Mouse (Mus musculus) hindbrain, embryonic 10.5 days (tissue): Measurements from ENCODE around the gene Rnf41. TPM values are rescaled to one million over a fixed set of nuclear protein-coding genes. Genes with fewer than 3 reads are reported as not detected.

Experiments used
- DNase-seq: peaks from one replicate; pipeline ENCODE4 v3.0.0-alpha.2; 2017; ENCODE audit warnings: low spot score
- H3K27ac ChIP-seq: fragments of 300-500 bp; sonication (generic); 2 replicates; pipeline ENCODE4 v1.5.1; 2016; ENCODE audit warnings: mild to moderate bottlenecking, moderate library complexity
- H3K27me3 ChIP-seq: fragments of 300-500 bp; sonication (generic); 2 replicates; pipeline ENCODE4 v1.6.1; 2016; ENCODE audit warnings: mild to moderate bottlenecking; ENCODE audit not compliant: poor library complexity, insufficient read depth, severe bottlenecking
- H3K36me3 ChIP-seq: fragments of 300-500 bp; sonication (generic); 2 replicates; pipeline ENCODE4 v1.6.1; 2016; ENCODE audit warnings: mild to moderate bottlenecking, moderate library complexity
- H3K4me1 ChIP-seq: fragments of 300-500 bp; sonication (generic); replicated peaks from 2 replicates; pipeline ENCODE4 v1.6.1; 2016; ENCODE audit warnings: mild to moderate bottlenecking
- H3K4me3 ChIP-seq: fragments of 300-500 bp; sonication (generic); 2 replicates; pipeline ENCODE4 v1.5.1; 2016; ENCODE audit warnings: mild to moderate bottlenecking, moderate library complexity
- H3K9me3 ChIP-seq: fragments of 300-500 bp; sonication (generic); 2 replicates; pipeline ENCODE4 v1.6.1; 2016; ENCODE audit warnings: mild to moderate bottlenecking, moderate library complexity
- WGBS: fragments of 180-500 bp; shearing (Covaris S2); methylation state at CpG from one replicate; pipeline ENCODE4 v1.1.7; 2016; 5-methylcytosine and 5-hydroxymethylcytosine counted together
- polyA plus RNA-seq: library from polyadenylated mRNA; unstranded; fragments of >200 nt; fragmentation: Nextera tagmentation; extraction: Ambion mirVana; gene quantifications from 2 replicates; pipeline ENCODE4 v1.2.1, GENCODE M21; 2016

Rnf41 gene
- polyA plus RNA-seq, result 46.7 and 48.0 TPM in 2 replicates

DNA sequence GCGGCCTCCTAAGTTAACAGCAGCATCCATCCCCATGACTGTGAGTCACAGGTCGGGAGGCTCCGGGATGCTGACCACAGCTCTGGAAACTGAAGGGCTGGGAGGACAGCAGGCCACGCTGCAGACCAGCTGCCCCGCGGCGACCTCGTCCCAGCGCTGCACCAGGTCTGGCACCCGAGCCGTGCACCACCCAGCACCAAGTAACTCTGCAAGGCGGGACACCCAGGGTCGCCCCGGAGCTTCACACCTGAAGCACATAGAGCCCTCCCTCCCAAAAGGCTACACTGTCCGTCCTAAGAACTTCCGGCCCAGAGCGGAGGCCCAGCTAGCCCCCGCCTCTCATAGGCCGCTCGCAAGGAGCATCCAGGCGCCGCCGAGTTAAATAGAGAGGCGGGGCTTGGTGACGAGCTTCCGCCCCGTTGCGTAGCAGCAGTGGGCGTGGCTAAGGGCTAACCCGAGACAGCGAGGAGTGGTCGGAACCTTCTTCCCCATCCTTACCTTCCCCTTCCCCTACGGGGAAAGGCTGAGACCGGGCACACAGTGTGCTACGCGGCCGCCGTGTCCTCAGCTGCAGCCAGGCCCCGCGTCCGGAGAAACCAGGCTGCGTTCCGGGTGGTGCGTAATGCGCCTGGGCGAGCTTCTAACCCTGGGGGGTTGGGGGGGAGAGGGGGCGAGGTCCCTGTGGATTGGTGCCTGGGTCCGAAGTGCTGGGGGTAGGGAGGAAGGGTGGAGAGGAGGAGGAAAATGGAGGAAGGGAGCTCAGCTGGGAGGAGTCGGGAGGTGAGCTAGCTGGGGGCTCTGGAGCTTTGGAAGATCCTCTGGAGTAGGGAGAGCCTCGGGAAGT is at the start of gene Rnf41, which contains the start of gene Nabp2:
Gene Rnf41, plus strand, starts transcription at position 447 of the 844 bp plus-strand sequence.
Gene Nabp2, minus strand, starts transcription at position 282 of the 844 bp plus-strand sequence.
- peaks cover 51% of the 10 kb centered on the region for H3K36me3 ChIP-seq
- under 1% methylated on average over 50 of the region's 50 CpGs for WGBS
- H3K27me3 ChIP-seq, result no peaks in the 10 kb centered on the region
- H3K9me3 ChIP-seq, result no peaks in the 10 kb centered on the region
- H3K27ac ChIP-seq, result peak within 1 kb of the TSS; percentile 96
- peaks cover 57% of the 10 kb centered on the region for H3K4me1 ChIP-seq
- H3K4me3 ChIP-seq, result peak within 1 kb of the TSS; percentile 87
- peak; percentile 99 for DNase-seq

DNA sequence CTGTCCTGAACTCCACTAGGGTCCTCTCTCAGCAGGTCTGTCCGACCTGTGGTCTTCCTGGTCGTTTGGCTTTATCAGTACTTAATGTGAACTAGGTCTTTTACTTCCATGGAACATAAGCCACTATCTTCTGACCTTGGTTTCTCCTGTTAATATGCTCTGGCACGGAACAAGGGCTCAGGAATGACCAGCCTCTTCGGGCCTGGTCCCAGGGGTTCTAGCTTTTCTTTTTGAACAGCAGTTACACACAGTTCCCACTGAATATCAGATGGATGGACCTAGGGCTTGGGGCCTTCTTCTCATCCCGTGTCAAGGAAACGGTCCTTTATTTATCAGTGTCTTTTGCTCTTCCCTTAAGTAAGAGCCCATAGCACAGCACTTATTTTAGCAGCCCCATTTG is 49.6 kb upstream of the Rnf41 start:
- Histone ChIP-seq H3K4me3 (no peak overlapping the region), H3K9me3 (no peaks in the 10 kb centered on the region), H3K27me3 (no peaks in the 10 kb centered on the region), H3K27ac (no peak overlapping the region), H3K4me1 (no peaks in the 10 kb centered on the region), H3K36me3 (peaks cover 89% of the 10 kb centered on the region)
- no peak for DNase-seq
- WGBS, result 91% methylated on average over 6 of the region's 6 CpGs

DNA sequence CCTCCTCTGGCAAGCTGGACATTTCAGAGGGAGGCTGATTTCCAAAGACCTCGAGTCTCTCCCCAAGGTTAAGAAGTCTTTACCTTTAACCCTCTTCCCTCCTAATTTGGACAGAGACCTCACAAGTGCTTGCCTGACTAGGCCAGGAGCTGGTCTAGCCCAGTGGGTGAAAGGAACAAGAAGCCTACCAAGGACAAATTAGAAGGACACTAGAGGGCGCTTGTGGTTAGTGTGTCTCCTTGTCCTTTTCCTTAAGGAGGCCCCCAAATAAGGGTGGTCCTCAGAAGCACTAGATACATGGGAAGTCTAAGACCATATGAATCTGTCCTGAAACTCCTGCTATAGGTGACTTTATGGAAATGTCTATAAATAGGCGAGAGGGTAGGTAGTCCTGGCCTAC is 48.9 kb upstream of the Rnf41 start:
- no peak overlapping the region for H3K27ac ChIP-seq
- 53% methylated on average over 3 of the region's 3 CpGs for WGBS
- no peak overlapping the region for H3K4me3 ChIP-seq
- H3K36me3 ChIP-seq, result peaks cover 81% of the 10 kb centered on the region
- H3K9me3 ChIP-seq, result no peaks in the 10 kb centered on the region
- no peaks in the 10 kb centered on the region for H3K27me3 ChIP-seq
- peak; percentile 23 for DNase-seq
- H3K4me1 ChIP-seq, result peaks cover 2% of the 10 kb centered on the region

DNA sequence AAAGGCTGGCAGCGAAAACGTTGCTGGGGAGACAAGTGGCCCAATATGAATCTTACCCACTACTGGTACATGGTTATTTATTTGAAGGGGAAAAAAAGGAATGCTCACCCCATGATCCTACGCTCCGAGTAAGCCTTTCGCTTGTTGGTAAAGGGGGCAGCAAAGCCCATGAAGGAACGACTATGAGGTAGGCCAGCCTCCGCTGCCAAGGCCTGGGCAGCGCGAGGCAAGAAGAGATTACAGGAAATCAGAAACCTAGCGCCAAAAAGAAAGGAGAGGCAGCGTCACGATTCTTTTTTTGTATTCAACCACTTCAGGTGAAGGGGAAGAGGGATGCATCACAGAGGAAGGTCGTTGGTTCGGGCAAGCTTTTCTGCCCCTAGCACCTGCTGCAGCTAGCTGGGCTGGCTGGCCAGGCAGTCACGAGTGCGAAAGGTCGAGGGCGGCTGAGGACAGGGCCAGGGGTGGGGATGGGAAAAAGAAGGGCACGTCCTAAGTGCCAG is 43.5 kb upstream of the Rnf41 start:
- Histone ChIP-seq H3K9me3 (no peaks in the 10 kb centered on the region), H3K27ac (peak overlapping the region; percentile 89), H3K27me3 (no peaks in the 10 kb centered on the region), H3K4me1 (peaks cover 25% of the 10 kb centered on the region), H3K4me3 (peak overlapping the region; percentile 80), H3K36me3 (peaks cover 28% of the 10 kb centered on the region)
- WGBS, result 17% methylated on average over 19 of the region's 19 CpGs
- no peak for DNase-seq

DNA sequence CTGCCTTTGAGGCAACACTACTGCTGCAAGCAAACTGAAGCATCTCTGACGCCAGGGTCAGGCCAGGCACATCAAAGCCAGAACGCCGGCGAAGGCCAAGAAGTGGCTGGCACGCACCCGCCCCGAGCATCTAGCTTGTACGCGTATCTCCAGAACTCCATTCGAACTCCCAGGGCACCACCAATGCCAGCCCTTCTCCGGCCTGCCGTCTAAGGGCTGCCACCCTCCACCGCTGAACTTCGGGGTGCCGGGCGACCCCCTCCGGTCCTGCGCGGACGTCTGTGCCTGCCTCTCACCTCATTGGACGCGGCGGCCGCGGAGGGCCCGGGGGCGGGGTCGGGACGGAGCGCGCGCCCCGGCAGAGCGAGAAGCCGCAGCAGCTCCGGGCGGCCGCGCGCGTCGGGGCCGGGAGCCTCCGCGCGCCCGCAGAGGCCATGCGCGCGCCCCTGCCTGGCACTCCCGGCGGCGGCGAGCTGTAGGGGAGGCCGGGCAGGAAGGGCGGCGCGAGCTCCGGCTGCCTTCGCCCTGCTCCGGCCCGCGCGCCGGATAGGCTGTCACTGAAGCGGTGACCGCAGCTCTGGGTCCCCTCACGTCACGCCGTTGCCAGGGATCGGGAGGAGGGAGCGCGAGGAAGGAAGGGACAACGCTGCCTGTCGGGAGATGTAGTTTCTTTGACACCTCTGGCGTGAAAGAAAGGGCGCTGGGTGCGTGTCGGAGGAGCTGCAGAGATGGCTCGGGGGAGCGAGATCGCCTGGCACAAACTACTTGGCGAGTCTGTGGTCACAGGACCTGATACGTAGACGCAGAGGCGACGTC is 42.8 kb upstream of the Rnf41 start, which contains the start of gene Coq10a:
Gene Coq10a, minus strand, starts transcription at position 596 of the 816 bp plus-strand sequence.
- peaks cover 25% of the 10 kb centered on the region for H3K4me1 ChIP-seq
- peak within 1 kb of the TSS; percentile 80 for H3K4me3 ChIP-seq
- under 1% methylated on average over 87 of the region's 87 CpGs for WGBS
- peaks cover 21% of the 10 kb centered on the region for H3K36me3 ChIP-seq
- peak; percentile 92 for DNase-seq
- H3K9me3 ChIP-seq, result no peaks in the 10 kb centered on the region
- no peaks in the 10 kb centered on the region for H3K27me3 ChIP-seq
- H3K27ac ChIP-seq, result peak within 1 kb of the TSS; percentile 89

DNA sequence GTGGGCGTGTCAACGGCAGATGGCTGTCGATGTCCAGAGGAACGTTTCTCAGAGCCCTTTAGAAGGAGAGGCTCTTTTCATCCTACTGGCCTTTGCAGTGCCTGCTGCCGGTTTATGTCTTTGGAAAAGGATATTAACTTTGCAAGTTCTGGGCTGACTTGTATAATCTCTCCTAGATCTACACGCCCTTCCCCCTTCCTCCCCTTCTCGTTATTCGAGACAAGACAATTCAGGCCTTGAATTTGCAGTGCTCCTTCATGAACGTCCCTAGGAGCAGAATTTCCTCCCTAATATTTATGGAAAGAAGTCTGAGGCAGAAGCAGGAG is 42.3 kb upstream of the Rnf41 start:
- WGBS, result 9% methylated on average over 9 of the region's 9 CpGs

DNA sequence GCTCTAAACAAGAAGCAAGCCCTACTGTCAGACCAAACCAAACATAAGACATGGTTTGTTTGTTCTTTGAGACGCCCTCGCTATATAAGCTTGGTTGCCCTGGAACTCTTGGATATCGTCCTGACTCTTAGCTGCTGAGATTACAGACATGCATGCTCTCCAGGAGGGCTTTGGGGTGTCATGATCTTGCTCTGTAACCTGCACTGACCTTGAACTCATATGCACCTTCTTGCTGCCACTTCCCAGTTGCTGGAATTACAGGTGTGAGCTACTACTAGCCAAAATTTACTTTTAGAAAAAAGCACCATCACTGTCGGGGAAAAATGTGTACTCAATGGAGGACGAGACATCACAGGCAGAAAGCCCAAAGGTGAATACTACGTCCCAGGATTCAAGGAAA is 41.9 kb upstream of the Rnf41 start:
- H3K9me3 ChIP-seq, result no peaks in the 10 kb centered on the region
- WGBS, result 85% methylated on average over 6 of the region's 6 CpGs
- peak overlapping the region; percentile 89 for H3K27ac ChIP-seq
- DNase-seq, result no peak
- no peaks in the 10 kb centered on the region for H3K27me3 ChIP-seq
- peak overlapping the region; percentile 80 for H3K4me3 ChIP-seq
- peaks cover 25% of the 10 kb centered on the region for H3K4me1 ChIP-seq
- peaks cover 11% of the 10 kb centered on the region for H3K36me3 ChIP-seq

More for the DNA sequence above, 42.3 kb upstream of the Rnf41 start:
- H3K27ac ChIP-seq, result peak overlapping the region; percentile 89
- H3K4me1 ChIP-seq, result peaks cover 25% of the 10 kb centered on the region
- peaks cover 15% of the 10 kb centered on the region for H3K36me3 ChIP-seq
- no peaks in the 10 kb centered on the region for H3K9me3 ChIP-seq
- H3K27me3 ChIP-seq, result no peaks in the 10 kb centered on the region
- H3K4me3 ChIP-seq, result peak overlapping the region; percentile 80
- no peak for DNase-seq

DNA sequence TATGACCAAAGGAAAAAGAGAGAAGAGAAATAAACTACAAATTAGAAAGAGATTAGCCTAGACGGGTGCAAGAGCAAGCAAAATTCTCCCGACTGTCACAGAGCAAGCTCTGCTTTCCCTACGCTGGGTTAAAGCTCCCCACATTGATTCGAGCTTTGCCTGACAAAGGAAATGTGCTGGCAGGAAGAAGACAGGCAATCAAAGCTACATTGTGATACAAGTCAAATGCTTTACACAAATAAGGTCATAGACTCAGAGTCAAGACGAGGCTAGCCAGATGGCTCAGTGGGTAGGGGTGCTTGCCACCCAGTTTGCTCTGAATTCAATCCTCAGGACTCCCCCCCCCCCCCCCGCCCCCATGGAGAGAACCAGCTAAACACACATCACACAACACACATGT is 41.4 kb upstream of the Rnf41 start:
- no peak for DNase-seq
- H3K36me3 ChIP-seq, result peaks cover 8% of the 10 kb centered on the region
- 69% methylated on average over 5 of the region's 6 CpGs for WGBS
- no peak overlapping the region for H3K4me3 ChIP-seq
- H3K4me1 ChIP-seq, result peaks cover 25% of the 10 kb centered on the region
- H3K27me3 ChIP-seq, result no peaks in the 10 kb centered on the region
- no peak overlapping the region for H3K27ac ChIP-seq
- H3K9me3 ChIP-seq, result no peaks in the 10 kb centered on the region

DNA sequence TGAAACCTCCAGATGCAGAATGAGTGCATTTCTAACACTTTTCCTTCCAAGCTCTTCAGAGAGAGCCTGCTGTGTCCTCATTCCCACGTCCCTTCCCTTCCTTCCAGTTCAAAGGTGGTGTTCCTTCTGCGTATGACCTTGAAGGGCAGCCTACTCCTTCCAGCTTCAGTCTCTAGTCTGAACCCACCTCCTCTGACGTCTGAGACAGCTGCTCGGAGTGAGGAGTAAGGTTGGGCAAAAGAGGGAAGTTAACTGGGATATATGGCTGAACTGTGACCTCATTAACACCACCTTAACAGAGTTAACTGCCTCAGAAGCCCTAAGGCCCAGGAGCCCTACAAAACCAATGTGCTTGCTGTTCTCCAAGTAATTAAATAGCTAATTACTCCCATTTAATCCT is 40.9 kb upstream of the Rnf41 start:
- H3K9me3 ChIP-seq, result no peaks in the 10 kb centered on the region
- H3K27me3 ChIP-seq, result no peaks in the 10 kb centered on the region
- DNase-seq, result no peak

DNA sequence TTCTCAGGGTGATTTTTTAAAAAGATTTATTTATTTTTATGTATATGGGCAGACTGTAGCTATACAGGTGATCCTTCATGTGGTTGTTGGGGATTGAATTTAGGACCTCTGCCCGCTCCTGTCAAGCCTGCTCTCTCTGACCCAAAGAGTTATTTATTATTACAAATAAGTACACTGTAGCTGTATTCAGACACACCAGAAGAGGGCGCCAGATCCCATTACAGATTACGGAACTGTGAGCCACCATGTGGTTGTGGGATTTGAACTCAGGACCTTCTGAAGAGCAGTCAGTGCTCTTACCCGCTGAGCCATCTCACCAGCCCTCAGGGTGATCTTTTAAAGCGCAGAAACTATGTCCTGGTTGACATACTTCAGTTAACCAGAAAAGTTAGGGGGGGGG is 39.3 kb upstream of the Rnf41 start:
- 79% methylated on average over 5 of the region's 5 CpGs for WGBS
- no peak for DNase-seq

More for the DNA sequence above, 40.9 kb upstream of the Rnf41 start:
- H3K4me3 ChIP-seq, result no peak overlapping the region
- H3K27ac ChIP-seq, result no peak overlapping the region
- peaks cover 2% of the 10 kb centered on the region; the same call in 1 of the 2 replicates for H3K36me3 ChIP-seq
- 67% methylated on average over 4 of the region's 4 CpGs for WGBS
- peaks cover 25% of the 10 kb centered on the region for H3K4me1 ChIP-seq

DNA sequence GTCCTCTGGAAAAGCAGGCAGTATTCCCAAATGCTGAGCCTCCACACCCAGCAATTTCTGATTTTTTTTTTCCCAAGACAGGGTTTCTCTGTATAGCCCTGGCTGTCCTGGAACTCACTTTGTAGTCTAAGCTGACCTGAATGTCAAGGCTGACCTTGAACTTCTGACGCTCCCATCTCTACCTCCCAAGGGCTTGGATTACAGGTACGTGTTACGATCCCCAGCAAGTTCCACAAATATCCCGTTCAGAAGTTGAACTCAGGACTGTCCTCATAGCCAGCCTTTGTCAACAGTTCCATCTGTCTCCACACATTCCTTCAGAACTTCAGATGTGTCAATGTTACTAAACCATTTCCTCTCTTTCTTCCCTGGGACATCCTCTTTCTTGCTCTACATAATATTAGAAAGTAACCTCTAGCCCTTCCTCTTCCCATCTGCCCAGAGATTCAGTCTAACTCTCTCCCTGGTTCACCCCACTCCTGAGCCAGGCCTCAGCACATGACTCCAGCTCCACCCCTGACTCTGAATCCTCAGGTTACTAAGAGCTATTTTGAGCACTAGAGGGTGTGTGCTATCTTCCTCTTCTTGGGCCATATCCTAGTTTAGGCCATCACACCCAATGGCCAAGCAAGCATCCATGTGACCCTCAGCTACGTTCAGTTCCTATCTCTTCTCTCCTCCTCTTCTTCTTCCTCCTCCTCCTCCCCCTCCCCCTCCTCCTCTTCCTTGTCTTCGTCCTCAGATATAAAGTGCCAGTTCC is 38.3 kb upstream of the Rnf41 start:
- Histone ChIP-seq H3K9me3 (no peaks in the 10 kb centered on the region), H3K27me3 (no peaks in the 10 kb centered on the region), H3K27ac (no peak overlapping the region), H3K4me3 (no peak overlapping the region), H3K4me1 (peaks cover 33% of the 10 kb centered on the region), H3K36me3 (peaks cover 3% of the 10 kb centered on the region)
- WGBS, result 85% methylated on average over 6 of the region's 6 CpGs
- no peak for DNase-seq

More for the DNA sequence above, 39.3 kb upstream of the Rnf41 start:
- peaks cover 35% of the 10 kb centered on the region for H3K4me1 ChIP-seq
- H3K4me3 ChIP-seq, result no peak overlapping the region
- H3K9me3 ChIP-seq, result no peaks in the 10 kb centered on the region
- H3K27me3 ChIP-seq, result no peaks in the 10 kb centered on the region
- no peaks in the 10 kb centered on the region for H3K36me3 ChIP-seq
- no peak overlapping the region for H3K27ac ChIP-seq

DNA sequence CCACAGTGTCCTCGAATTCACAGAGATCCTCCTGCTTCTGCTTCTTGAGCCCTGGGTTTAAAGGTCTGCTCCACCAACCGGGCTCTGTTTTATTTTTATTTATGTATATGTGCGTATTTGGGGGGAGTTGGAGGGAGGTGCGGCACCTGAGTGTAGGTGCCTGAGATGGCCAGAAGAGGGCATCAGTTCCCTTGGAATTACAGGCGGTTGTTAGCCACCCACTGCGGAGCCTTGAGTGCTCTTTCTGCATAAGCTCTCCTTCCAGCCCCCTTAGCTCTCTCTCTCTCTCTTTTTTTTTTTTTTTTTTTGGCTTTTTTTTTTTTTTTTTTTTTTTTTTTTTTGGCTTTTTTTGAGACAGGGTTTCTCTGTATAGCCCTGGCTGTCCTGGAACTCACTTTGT is 37.1 kb upstream of the Rnf41 start:
- Histone ChIP-seq H3K4me1 (peaks cover 35% of the 10 kb centered on the region), H3K27me3 (no peaks in the 10 kb centered on the region), H3K36me3 (peaks cover 15% of the 10 kb centered on the region), H3K9me3 (no peaks in the 10 kb centered on the region), H3K27ac (no peak overlapping the region), H3K4me3 (no peak overlapping the region)
- 77% methylated on average over 6 of the region's 6 CpGs for WGBS
- no peak for DNase-seq
